Mouse (Mus musculus) stomach, postnatal 0 days (tissue): ENCODE data around the gene Ncam1. TPM values are rescaled to one million over a fixed set of nuclear protein-coding genes. Genes with fewer than 3 reads are reported as not detected.

Experiments
- ATAC-seq: fragments of 200-750 bp; cut with Nextera tagmentation; 2 replicates; pipeline ENCODE4 v1.8.0; 2017; ENCODE audit not compliant: low FRiP score, low TSS enrichment
- DNase-seq: peaks from one replicate; pipeline ENCODE4 v3.0.0-alpha.2; 2016; ENCODE audit warnings: low spot score
- H3K27ac ChIP-seq: fragments of 300-500 bp; sonication (generic); replicated peaks from 2 replicates; pipeline ENCODE4 v1.5.1; 2014; ENCODE audit warnings: mild to moderate bottlenecking, control low read depth
- H3K27me3 ChIP-seq: fragments of 300-500 bp; sonication (generic); 2 replicates; pipeline ENCODE4 v1.6.1; 2014; ENCODE audit warnings: low read length; ENCODE audit not compliant: control insufficient read depth, insufficient read depth
- H3K36me3 ChIP-seq: fragments of 300-500 bp; sonication (generic); 2 replicates; pipeline ENCODE4 v1.6.1; 2014; ENCODE audit warnings: low read length, mixed read lengths; ENCODE audit not compliant: control insufficient read depth, insufficient read depth
- H3K4me1 ChIP-seq: fragments of 300-500 bp; sonication (generic); replicated peaks from 2 replicates; pipeline ENCODE4 v1.6.1; 2014; ENCODE audit warnings: antibody characterized with exemption; ENCODE audit not compliant: control insufficient read depth, insufficient read depth
- H3K4me2 ChIP-seq: fragments of 300-500 bp; sonication (generic); replicated peaks from 2 replicates; pipeline ENCODE4 v1.6.1; 2014; ENCODE audit warnings: low read depth, mild to moderate bottlenecking, control low read depth, moderate library complexity
- H3K4me3 ChIP-seq: fragments of 300-500 bp; sonication (generic); 2 replicates; pipeline ENCODE4 v1.5.1; 2014; ENCODE audit warnings: low read depth, low read length, control low read depth
- H3K9ac ChIP-seq: fragments of 300-500 bp; sonication (generic); 2 replicates; pipeline ENCODE4 v1.6.1; 2014; ENCODE audit warnings: mild to moderate bottlenecking, low read length, control low read depth, mixed read lengths
- H3K9me3 ChIP-seq: fragments of 300-500 bp; sonication (generic); 2 replicates; pipeline ENCODE4 v1.6.1; 2016; ENCODE audit warnings: low read length; ENCODE audit not compliant: control insufficient read depth
- CTCF ChIP-seq: IDR thresholded peaks from 2 replicates; pipeline ENCODE4 v1.5.1; 2016; ENCODE audit warnings: antibody characterized with exemption, low read depth, mild to moderate bottlenecking, moderate library complexity
- EP300 ChIP-seq: optimal IDR thresholded peaks from 2 replicates; pipeline ENCODE3; 2016; ENCODE audit warnings: antibody characterized with exemption
- WGBS: fragments of 180-500 bp; shearing (Covaris S2); extraction: QIAGEN DNeasy Blood & Tissue Kit; methylation state at CpG from one replicate; pipeline ENCODE4 v1.1.7; 2014; 5-methylcytosine and 5-hydroxymethylcytosine counted together
- polyA plus RNA-seq: library from polyadenylated mRNA; unstranded; fragments of >200 nt; fragmentation: Nextera tagmentation; extraction: Ambion mirVana; gene quantifications from 2 replicates; pipeline ENCODE4 v1.2.1, GENCODE M21; 2015

The Ncam1 gene
- polyA plus RNA-seq, 1 experiment from 2014 or later: 34.0 TPM

GRCm38 (mm10) chr9:49507829-49508585, 290.7 kb downstream of the Ncam1 start:
- H3K9me3 ChIP-seq: no peaks in the 10 kb centered on the region
- no peak overlapping the region for H3K9ac ChIP-seq
- H3K27ac ChIP-seq: no peak overlapping the region
- H3K4me1 ChIP-seq: no peaks in the 10 kb centered on the region
- ATAC-seq: no peak
- DNase-seq: no peak
- no peaks in the 10 kb centered on the region for H3K36me3 ChIP-seq
- no peak overlapping the region for H3K4me2 ChIP-seq
- H3K27me3 ChIP-seq: no peaks in the 10 kb centered on the region
- no peak overlapping the region for H3K4me3 ChIP-seq
- TF ChIP-seq CTCF (peak; percentile 39), EP300 (no peak)
- 80% methylated on average over 9 of the region's 9 CpGs for WGBS

- WGBS: 47% methylated on average over 5 of the region's 5 CpGs
These were observed 294.1 kb downstream of the Ncam1 start for GRCm38 (mm10) chr9:49504658-49505057.

GRCm38 (mm10) chr9:49502245-49502644, 296.5 kb downstream of the Ncam1 start:
- Histone ChIP-seq H3K27me3 (no peaks in the 10 kb centered on the region), H3K27ac (no peak overlapping the region), H3K4me2 (no peak overlapping the region), H3K36me3 (no peaks in the 10 kb centered on the region), H3K4me1 (no peaks in the 10 kb centered on the region), H3K9me3 (no peaks in the 10 kb centered on the region), H3K4me3 (no peak overlapping the region), H3K9ac (no peak overlapping the region)
- TF ChIP-seq CTCF (no peak), EP300 (no peak)
- DNase-seq (no peak), ATAC-seq (no peak)
- WGBS: 86% methylated on average over 4 of the region's 4 CpGs

More at GRCm38 (mm10) chr9:49504658-49505057, 294.1 kb downstream of the Ncam1 start:
- H3K4me3 ChIP-seq: no peak overlapping the region
- ATAC-seq: no peak
- DNase-seq: no peak
- H3K27ac ChIP-seq: no peak overlapping the region
- H3K27me3 ChIP-seq: no peaks in the 10 kb centered on the region
- no peak for TF ChIP-seq EP300
- no peak for TF ChIP-seq CTCF
- H3K4me2 ChIP-seq: no peak overlapping the region
- H3K36me3 ChIP-seq: no peaks in the 10 kb centered on the region
- H3K9ac ChIP-seq: no peak overlapping the region
- H3K9me3 ChIP-seq: no peaks in the 10 kb centered on the region
- H3K4me1 ChIP-seq: no peaks in the 10 kb centered on the region

DNA sequence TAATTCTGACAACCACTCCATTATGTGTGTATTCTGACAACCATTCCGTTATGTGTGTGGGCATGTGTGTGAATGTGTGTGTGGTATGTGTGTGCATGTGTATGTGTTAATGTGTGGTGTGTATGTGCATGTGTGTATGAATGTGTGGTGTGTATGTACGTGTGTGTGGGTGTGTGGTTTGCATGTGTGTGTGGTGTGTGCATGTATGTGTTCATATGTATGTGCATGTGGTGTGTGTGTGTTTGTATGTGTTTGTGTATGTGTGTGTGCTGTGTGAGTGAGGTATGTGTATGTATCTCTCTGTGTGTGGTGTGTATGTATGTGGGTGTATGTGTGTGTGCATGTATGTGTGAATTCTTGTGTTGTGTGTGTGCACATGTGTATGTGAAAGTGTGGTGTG, 298.8 kb downstream of the Ncam1 start:
- Histone ChIP-seq H3K9me3 (no peaks in the 10 kb centered on the region), H3K36me3 (no peaks in the 10 kb centered on the region), H3K9ac (no peak overlapping the region), H3K27me3 (no peaks in the 10 kb centered on the region), H3K4me2 (no peak overlapping the region), H3K4me1 (no peaks in the 10 kb centered on the region), H3K4me3 (no peak overlapping the region), H3K27ac (no peak overlapping the region)
- no peak for DNase-seq
- 87% methylated on average over 2 of the region's 2 CpGs for WGBS
- ATAC-seq: no peak
- no peak for TF ChIP-seq EP300
- no peak for TF ChIP-seq CTCF

GRCm38 (mm10) chr9:49493979-49494649, 304.6 kb downstream of the Ncam1 start:
- H3K27me3 ChIP-seq: no peaks in the 10 kb centered on the region
- 0 out of 2 replicates have a peak overlapping the region, but pooled peaks have one; percentile 18 for H3K27ac ChIP-seq
- ATAC-seq: peak; percentile 63; the same call in 1 of the 2 replicates

GRCm38 (mm10) chr9:49490609-49491008, 308.1 kb downstream of the Ncam1 start:
- H3K4me2 ChIP-seq: no peak overlapping the region
- 78% methylated on average over 4 of the region's 4 CpGs for WGBS
- H3K9ac ChIP-seq: no peak overlapping the region
- no peak overlapping the region for H3K27ac ChIP-seq
- H3K9me3 ChIP-seq: no peaks in the 10 kb centered on the region
- DNase-seq (no peak), ATAC-seq (no peak)
- H3K27me3 ChIP-seq: no peaks in the 10 kb centered on the region
- TF ChIP-seq CTCF: no peak
- no peak for TF ChIP-seq EP300
- no peaks in the 10 kb centered on the region for H3K36me3 ChIP-seq
- no peaks in the 10 kb centered on the region for H3K4me1 ChIP-seq
- no peak overlapping the region for H3K4me3 ChIP-seq

More at GRCm38 (mm10) chr9:49493979-49494649, 304.6 kb downstream of the Ncam1 start:
- Histone ChIP-seq H3K9me3 (no peaks in the 10 kb centered on the region), H3K9ac (no peak overlapping the region), H3K4me2 (no peak overlapping the region), H3K4me3 (no peak overlapping the region), H3K36me3 (no peaks in the 10 kb centered on the region), H3K4me1 (no peaks in the 10 kb centered on the region)
- WGBS: 0% methylated on average over 4 of the region's 4 CpGs
- TF ChIP-seq CTCF: peak; percentile 97
- TF ChIP-seq EP300: no peak
- peak; percentile 56 for DNase-seq
